Mouse (Mus musculus): ENCODE results near the gene Slc25a47. TPM values are rescaled to one million over a fixed set of nuclear protein-coding genes. Genes with fewer than 3 reads are reported as not detected.

Gene Slc25a47
- polyA plus RNA-seq (2015; fragmentation: Nextera tagmentation; extraction: Ambion mirVana), result 6.6 and 7.4 TPM in 2 replicates

DNA sequence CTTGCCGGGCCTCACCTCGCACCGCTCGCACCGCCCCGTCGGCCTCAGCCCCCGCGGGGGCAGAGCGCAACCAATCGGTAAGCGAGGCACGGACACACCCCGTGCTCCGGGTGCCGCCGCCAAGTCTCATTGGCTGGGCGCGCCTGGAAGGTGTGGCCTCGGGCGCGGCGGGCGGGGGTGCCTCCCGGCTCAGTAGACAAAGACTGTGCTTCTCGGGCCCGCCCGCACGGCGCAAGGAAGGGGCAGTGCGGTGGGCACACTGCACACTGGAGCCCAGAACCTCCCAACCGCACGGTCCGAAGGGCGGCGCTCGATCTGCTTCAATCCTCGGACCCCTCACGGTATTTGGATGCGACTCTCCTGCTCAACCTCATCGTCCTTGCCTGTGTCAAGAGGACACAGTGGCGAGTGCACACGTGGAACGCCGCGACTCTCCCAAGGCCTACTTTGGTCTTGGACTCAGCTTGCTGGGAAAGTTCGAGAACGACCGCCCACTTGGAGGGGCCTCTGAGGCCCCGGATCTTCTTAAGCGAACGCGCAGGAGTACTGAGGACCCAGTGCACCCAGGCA is at the start of gene Slc25a47, which contains the start of gene Slc25a29:
TSS of gene Slc25a47 (plus strand) at position 207 of the 570 bp plus-strand sequence.
TSS of gene Slc25a29 (minus strand) at position 44 of the 570 bp plus-strand sequence.
- H3K4me3 ChIP-seq, result peak within 1 kb of the TSS; percentile 81
- H3K27me3 ChIP-seq, result no peaks in the 10 kb centered on the region
- H3K9ac ChIP-seq, result peak within 1 kb of the TSS; percentile 64
- H3K36me3 ChIP-seq, result peaks cover 2% of the 10 kb centered on the region; the same call in 1 of the 2 replicates
- peak; percentile 99 for ATAC-seq (ENCODE audit: low FRiP score, low read depth)
- under 1% methylated on average over 48 of the region's 53 CpGs for WGBS
- peaks cover 60% of the 10 kb centered on the region for H3K4me1 ChIP-seq (replicated peaks)
- peak within 1 kb of the TSS; percentile 75 for H3K4me2 ChIP-seq
- peak within 1 kb of the TSS; percentile 86 for H3K27ac ChIP-seq (replicated peaks)
- no peaks in the 10 kb centered on the region for H3K9me3 ChIP-seq

DNA sequence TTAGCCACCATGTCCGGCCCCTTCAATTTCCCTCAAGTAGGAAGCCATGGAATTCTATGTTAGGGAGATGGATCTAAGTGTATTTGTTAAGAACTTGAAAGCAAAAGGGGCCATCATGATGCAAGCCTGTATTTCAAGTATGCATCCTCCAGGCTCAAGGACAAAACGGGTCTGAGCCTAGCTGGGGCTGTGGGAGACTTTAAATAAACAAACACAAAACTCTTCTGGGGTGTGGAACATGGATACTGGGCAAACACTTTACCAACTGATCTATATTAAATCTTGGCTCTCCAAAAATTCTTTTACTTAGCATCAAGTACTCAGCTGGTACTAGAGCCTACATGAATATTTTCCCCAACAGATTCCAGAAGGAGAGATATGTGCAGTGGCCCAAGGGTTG is 48.5 kb upstream of the Slc25a47 start:
- H3K4me2 ChIP-seq, result no peak overlapping the region
- peaks cover 22% of the 10 kb centered on the region for H3K4me1 ChIP-seq (replicated peaks)
- WGBS, result 91% methylated on average over 2 of the region's 2 CpGs
- no peaks in the 10 kb centered on the region for H3K27me3 ChIP-seq
- H3K9me3 ChIP-seq, result no peaks in the 10 kb centered on the region
- no peak overlapping the region for H3K9ac ChIP-seq
- no peak overlapping the region for H3K4me3 ChIP-seq
- no peak overlapping the region for H3K27ac ChIP-seq (replicated peaks)
- no peak for ATAC-seq (ENCODE audit: low FRiP score, low read depth)
- H3K36me3 ChIP-seq, result no peaks in the 10 kb centered on the region

DNA sequence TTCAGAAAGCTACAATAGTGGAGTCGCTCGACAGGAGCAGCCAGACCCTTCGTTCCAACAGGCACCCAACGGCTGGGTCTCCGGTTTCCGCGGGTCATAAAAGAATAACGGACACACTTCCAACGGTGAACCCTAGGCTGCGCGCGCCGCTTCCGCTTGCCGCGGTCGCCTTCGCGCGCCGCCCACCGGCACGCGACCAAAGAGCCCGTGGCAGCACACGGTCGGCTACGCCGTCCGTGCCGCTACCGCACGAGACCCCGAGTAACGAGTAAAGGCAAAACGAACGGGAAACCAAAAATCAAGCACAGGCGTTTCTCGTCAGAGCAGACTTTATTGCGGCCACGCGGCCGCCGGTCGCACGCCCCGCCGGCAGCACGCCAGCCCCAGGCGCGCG is 43.7 kb upstream of the Slc25a47 start:
- peak; percentile 37 for ATAC-seq (ENCODE audit: low FRiP score, low read depth)
- no peaks in the 10 kb centered on the region for H3K9me3 ChIP-seq
- peak overlapping the region; percentile 65 for H3K4me2 ChIP-seq
- under 1% methylated on average over 52 of the region's 52 CpGs for WGBS
- H3K4me3 ChIP-seq, result peak overlapping the region; percentile 86
- peak overlapping the region; percentile 99 for H3K27ac ChIP-seq (replicated peaks)
- no peaks in the 10 kb centered on the region for H3K36me3 ChIP-seq
- H3K9ac ChIP-seq, result peak overlapping the region; percentile 72
- H3K27me3 ChIP-seq, result no peaks in the 10 kb centered on the region
- H3K4me1 ChIP-seq (replicated peaks), result peaks cover 46% of the 10 kb centered on the region

DNA sequence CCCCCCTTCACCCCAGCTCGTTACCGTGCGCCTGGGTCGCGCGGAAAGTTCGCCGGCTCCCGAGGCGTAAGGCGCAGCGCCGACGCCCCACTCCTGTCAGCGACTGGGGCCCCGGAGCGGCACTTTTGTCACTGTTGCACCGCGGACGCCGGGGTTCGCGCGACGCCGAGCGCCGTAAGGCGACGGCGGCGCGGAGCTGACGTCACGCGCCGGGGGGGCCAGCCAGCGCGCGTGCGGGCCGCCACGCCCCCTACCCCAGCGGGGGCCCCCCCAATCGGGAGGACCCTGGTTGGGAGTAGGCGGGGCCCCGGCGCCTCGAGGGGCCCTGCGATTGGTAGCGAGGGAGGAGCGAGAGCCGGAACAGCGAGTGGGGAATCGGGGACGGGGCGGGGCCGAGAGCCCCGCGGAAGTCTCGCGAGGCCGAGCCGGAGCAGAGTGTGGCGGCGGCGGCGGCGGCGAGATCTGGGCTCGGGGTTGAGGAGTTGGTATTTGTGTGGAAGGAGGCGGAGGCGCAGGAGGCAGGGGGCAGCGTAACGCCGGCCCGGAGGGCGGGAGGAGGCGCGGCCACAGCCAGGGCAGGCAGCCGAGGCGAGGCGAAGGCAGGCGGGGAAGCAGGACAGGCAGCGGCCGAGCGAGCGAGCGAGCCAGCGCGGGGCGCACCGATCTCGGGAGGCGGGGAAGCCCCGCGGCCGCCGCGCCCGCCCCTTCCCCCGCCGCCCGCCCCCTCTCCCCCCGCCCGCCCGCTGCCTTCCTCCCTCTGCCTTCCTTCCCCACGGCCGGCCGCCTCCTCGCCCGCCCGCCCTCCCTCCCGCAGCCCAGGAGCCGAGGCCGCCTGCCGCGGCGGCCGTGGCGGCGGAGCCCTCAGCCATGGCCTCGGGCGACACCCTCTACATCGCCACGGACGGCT is 43.0 kb upstream of the Slc25a47 start, which contains the start of gene Yy1:
TSS of gene Yy1 (plus strand) at position 428 of the 907 bp plus-strand sequence.
- Histone ChIP-seq H3K4me3 (peak within 1 kb of the TSS; percentile 86), H3K27me3 (no peaks in the 10 kb centered on the region), H3K4me2 (peak within 1 kb of the TSS; percentile 65), H3K4me1 (replicated peaks) (peaks cover 49% of the 10 kb centered on the region), H3K9me3 (no peaks in the 10 kb centered on the region), H3K36me3 (no peaks in the 10 kb centered on the region), H3K9ac (peak within 1 kb of the TSS; percentile 81), H3K27ac (replicated peaks) (peak within 1 kb of the TSS; percentile 99)
- under 1% methylated on average over 89 of the region's 127 CpGs for WGBS
- ATAC-seq (ENCODE audit: low FRiP score, low read depth), result peak; percentile 94

DNA sequence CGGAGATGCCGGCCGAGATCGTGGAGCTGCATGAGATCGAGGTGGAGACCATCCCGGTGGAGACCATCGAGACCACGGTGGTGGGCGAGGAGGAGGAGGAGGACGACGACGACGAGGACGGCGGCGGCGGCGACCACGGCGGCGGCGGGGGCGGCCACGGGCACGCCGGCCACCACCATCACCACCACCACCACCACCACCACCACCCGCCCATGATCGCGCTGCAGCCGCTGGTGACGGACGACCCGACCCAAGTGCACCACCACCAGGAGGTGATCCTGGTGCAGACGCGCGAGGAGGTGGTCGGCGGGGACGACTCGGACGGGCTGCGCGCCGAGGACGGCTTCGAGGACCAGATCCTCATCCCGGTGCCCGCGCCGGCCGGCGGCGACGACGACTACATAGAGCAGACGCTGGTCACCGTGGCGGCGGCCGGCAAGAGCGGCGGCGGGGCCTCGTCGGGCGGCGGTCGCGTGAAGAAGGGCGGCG is 42.3 kb upstream of the Slc25a47 start:
- under 1% methylated on average over 64 of the region's 71 CpGs for WGBS
- H3K9ac ChIP-seq, result peak overlapping the region; percentile 81
- no peaks in the 10 kb centered on the region for H3K27me3 ChIP-seq
- peaks cover 54% of the 10 kb centered on the region for H3K4me1 ChIP-seq (replicated peaks)
- H3K27ac ChIP-seq (replicated peaks), result peak overlapping the region; percentile 99
- ATAC-seq (ENCODE audit: low FRiP score, low read depth), result no peak; the same call in 1 of the 2 replicates
- H3K4me2 ChIP-seq, result peak overlapping the region; percentile 65
- no peaks in the 10 kb centered on the region for H3K36me3 ChIP-seq
- H3K4me3 ChIP-seq, result peak overlapping the region; percentile 86
- no peaks in the 10 kb centered on the region for H3K9me3 ChIP-seq

DNA sequence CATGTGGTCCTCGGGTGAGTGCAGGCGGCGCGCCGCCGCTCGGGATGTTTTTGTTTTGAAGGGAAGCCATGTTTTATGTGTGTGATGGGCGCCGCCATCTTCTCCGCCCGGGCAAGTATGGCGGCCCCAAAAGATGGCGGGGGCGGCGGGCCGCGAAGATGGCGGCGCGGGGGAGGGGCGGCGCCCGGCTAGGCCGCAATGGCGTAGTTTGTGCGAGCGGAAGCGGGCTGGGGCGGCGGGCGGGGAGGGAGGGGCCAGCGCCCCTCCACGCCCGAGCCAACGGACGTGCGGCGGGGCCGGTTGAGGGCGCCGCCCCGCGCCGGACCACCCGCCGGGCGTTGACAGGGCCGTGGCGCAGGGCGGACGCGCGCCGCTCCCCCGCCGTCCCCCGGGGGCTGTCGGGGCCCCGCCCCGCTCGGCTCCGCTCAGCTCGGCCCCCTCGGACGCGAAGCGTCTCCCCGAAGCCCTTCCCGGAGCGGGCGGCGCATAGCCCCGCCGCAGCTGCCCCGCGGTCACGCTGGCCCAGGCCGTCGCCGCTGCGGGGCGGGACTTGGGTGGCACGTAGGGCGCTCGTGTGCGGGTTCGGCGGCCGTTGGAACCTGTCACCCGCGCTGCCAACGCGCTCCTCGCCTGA is 41.7 kb upstream of the Slc25a47 start:
- H3K27ac ChIP-seq (replicated peaks), result peak overlapping the region; percentile 99
- ATAC-seq (ENCODE audit: low FRiP score, low read depth), result peak; percentile 68

DNA sequence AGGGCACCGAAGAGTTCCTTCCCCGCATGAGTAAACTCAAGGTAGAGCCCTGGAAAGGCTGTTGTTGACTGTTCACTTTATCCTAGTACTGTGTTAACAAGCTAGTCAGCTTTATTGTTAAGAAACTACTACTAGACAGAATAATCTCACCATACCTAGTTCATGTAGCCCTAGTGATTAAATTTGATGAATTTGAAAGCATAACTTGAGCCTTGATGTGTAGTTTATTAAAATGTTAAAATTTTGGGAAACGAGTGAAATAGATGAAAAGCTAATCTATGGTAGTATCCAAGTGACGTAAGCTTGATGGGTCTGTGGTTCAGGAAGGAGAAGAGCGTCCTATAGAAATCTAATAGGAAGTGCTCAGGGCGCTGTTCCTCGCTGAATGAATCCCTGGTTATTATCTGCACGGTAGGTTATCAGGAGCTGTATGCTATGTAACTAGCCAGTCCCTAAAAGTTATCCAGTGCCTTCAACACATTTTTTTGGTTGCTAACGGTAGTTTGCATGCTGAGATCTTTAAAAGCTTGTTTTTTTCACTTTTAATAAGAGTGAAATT is 40.8 kb upstream of the Slc25a47 start:
- WGBS, result 12% methylated on average over 9 of the region's 9 CpGs
- H3K9me3 ChIP-seq, result no peaks in the 10 kb centered on the region
- ATAC-seq (ENCODE audit: low FRiP score, low read depth), result no peak
- H3K4me3 ChIP-seq, result peak overlapping the region; percentile 86
- H3K27ac ChIP-seq (replicated peaks), result peak overlapping the region; percentile 99
- H3K27me3 ChIP-seq, result no peaks in the 10 kb centered on the region
- H3K4me1 ChIP-seq (replicated peaks), result peaks cover 57% of the 10 kb centered on the region
- H3K9ac ChIP-seq, result peak overlapping the region; percentile 81
- peak overlapping the region; percentile 76 for H3K4me2 ChIP-seq
- H3K36me3 ChIP-seq, result no peaks in the 10 kb centered on the region

More for the DNA sequence above, 41.7 kb upstream of the Slc25a47 start:
- WGBS, result under 1% methylated on average over 70 of the region's 94 CpGs
- Histone ChIP-seq H3K4me2 (peak overlapping the region; percentile 76), H3K4me1 (replicated peaks) (peaks cover 56% of the 10 kb centered on the region), H3K27me3 (no peaks in the 10 kb centered on the region), H3K9me3 (no peaks in the 10 kb centered on the region), H3K9ac (peak overlapping the region; percentile 81), H3K4me3 (peak overlapping the region; percentile 86), H3K36me3 (no peaks in the 10 kb centered on the region)

DNA sequence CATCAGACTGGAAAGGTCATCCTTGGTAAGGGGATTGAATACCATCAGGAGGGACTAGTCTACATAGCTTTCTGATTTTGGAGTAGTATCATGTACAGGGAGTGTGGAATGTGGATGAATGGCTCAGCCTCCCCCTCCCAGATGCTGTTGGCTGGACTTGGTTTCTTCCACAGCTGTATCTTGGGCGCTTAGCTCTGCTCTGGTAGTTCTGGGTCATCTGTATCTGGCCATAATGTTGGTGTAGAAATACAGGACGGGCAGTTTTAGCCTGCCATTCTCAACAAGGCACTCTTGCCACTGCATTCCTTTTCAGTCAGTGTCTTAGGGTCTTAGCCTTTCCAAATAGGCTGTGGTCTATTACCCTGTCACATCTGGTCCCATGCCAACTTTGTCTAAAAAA is 34.2 kb upstream of the Slc25a47 start:
- ATAC-seq (ENCODE audit: low FRiP score, low read depth), result 0 out of 2 replicates have a peak, but pooled peaks have one; percentile 33
- H3K4me1 ChIP-seq (replicated peaks), result peaks cover 40% of the 10 kb centered on the region
- H3K9ac ChIP-seq, result no peak overlapping the region
- no peaks in the 10 kb centered on the region for H3K9me3 ChIP-seq
- no peak overlapping the region for H3K27ac ChIP-seq (replicated peaks)
- H3K4me2 ChIP-seq, result no peak overlapping the region
- no peak overlapping the region for H3K4me3 ChIP-seq
- WGBS, result 79% methylated on average over 2 of the region's 2 CpGs
- no peaks in the 10 kb centered on the region for H3K27me3 ChIP-seq
- no peaks in the 10 kb centered on the region; the same call in 1 of the 2 replicates for H3K36me3 ChIP-seq

DNA sequence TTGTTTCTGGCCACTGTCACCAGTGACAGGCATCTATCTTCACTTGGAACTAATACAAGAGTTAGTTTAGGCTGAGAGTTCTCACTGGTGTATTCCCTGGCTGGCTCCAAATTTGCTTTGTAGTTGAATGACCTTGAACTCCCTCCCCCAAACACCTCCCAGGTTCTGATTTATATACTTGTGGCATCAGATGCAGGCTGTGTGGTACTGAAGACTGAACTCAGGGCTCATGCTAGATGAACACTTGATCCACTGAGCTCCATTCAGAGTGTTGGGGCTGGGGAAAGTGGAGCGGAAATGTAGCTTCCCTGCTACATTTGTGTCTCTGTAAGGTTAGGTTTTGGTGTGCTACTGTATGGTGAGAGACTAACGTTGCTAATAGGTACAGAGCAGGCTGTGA is 31.5 kb upstream of the Slc25a47 start:
- Histone ChIP-seq H3K4me2 (no peak overlapping the region), H3K4me3 (no peak overlapping the region), H3K9me3 (no peaks in the 10 kb centered on the region), H3K4me1 (replicated peaks) (peaks cover 22% of the 10 kb centered on the region), H3K36me3 (no peaks in the 10 kb centered on the region; the same call in 1 of the 2 replicates), H3K27ac (replicated peaks) (no peak overlapping the region), H3K9ac (no peak overlapping the region), H3K27me3 (no peaks in the 10 kb centered on the region)
- no peak for ATAC-seq (ENCODE audit: low FRiP score, low read depth)
- 87% methylated on average over 2 of the region's 2 CpGs for WGBS

DNA sequence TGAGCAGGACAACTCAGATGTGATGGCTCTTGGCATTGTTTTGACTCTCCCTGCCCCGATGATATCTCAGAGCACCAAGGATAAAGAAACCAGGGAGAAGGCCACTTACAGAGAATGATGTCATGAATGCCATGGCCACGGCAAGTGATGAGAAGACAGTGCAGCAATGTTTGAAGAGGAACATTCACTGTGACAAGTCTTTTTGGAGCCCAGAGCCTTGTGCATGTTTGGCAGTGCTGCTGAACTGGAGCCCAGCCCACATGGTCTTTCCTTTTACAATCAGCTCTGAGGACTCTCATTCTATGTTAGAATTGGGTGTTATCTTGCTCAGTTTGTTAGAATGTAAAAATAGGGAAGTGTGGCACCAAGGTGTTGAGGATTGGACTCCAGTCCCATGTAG is 27.4 kb upstream of the Slc25a47 start:
- no peaks in the 10 kb centered on the region for H3K27me3 ChIP-seq
- no peak for ATAC-seq (ENCODE audit: low FRiP score, low read depth)
- H3K9ac ChIP-seq, result no peak overlapping the region
- H3K36me3 ChIP-seq, result no peaks in the 10 kb centered on the region; the same call in 1 of the 2 replicates
- no peaks in the 10 kb centered on the region for H3K9me3 ChIP-seq
- no peak overlapping the region for H3K4me2 ChIP-seq
- WGBS, result 77% methylated on average over 2 of the region's 2 CpGs
- H3K27ac ChIP-seq (replicated peaks), result no peak overlapping the region
- no peak overlapping the region for H3K4me3 ChIP-seq
- H3K4me1 ChIP-seq (replicated peaks), result 0 out of 2 replicates have a peak, but pooled peaks cover 8% of the 10 kb centered on the region

DNA sequence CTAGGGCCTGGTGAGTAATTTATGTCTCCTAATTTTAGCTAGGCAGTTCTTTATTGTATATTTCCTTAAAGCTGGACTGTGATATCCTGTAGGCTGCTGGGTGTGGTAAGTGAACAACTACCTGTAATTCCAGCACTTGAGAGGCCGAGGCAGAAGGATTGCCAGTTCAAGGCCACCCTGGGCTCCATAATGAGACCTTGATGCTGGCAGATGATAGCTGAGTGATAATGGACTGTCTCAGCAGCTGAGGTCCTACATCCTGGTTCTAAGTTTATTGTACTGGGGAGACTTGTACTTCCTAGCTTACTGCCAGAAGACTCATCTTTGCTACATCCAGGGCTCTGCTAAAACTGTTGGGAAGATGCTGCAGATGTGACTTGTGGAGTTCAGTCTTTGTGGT is 26.1 kb upstream of the Slc25a47 start:
- no peaks in the 10 kb centered on the region for H3K9me3 ChIP-seq
- WGBS, result 91% methylated on average over 1 of the region's 1 CpGs
- H3K36me3 ChIP-seq, result no peaks in the 10 kb centered on the region; the same call in 1 of the 2 replicates
- H3K4me3 ChIP-seq, result no peak overlapping the region
- ATAC-seq (ENCODE audit: low FRiP score, low read depth), result no peak
- 0 out of 2 replicates have a peak, but pooled peaks cover 6% of the 10 kb centered on the region for H3K4me1 ChIP-seq (replicated peaks)
- H3K9ac ChIP-seq, result no peak overlapping the region
- H3K27ac ChIP-seq (replicated peaks), result no peak overlapping the region
- no peaks in the 10 kb centered on the region for H3K27me3 ChIP-seq
- H3K4me2 ChIP-seq, result no peak overlapping the region

Data from hindbrain, embryonic 15.5 days (tissue).